Comparison of ENCODE assay signal across 18 mouse cellular contexts in the genomic region with DNA sequence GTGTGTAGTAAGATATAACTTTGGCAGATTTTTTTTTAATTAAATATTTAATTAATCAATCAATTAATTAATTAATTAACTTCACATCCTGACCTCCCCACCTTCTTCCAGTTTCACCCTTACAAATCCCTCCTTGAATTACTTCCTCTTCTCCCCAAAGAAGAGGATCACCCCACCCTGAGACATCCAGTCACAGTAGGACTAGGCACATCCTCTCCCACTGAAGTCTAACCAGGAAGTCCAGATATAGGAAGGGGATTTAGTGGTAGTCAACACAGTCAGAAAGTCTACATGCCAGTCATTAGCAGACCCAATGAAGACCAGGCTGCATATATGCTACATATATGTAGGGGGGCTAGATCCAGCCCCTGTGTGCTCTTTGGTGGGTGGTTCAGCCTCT.
DNase-seq lines count a peak whose midpoint lies in the region; ATAC-seq and TF ChIP-seq lines count a peak whose summit lies in the region.
"Had no signal": no experiment of that assay in that cellular context is flagged by ENCODE, and none has a peak within 500 bp of the region (broad histone marks: within the 10 kb centered on the region; RNA-seq: fewer than 3 reads in every experiment).

No protein-coding gene starts in this region.

- H3K9me3 ChIP-seq in forebrain, postnatal 0 days (ENCODE audit: low read length) = no peaks in the 10 kb centered on the region
- H3K9me3 ChIP-seq: embryonic facial prominence, embryonic 12.5 days; forebrain, embryonic 13.5 days; forebrain, embryonic 15.5 days had no signal

- no peaks in the 10 kb centered on the region for H3K36me3 ChIP-seq in macrophage (ENCODE audit: inconsistent target)
- H3K36me3 ChIP-seq in forebrain, postnatal 0 days (ENCODE audit: insufficient read depth) = no peaks in the 10 kb centered on the region
- H3K36me3 ChIP-seq: embryonic facial prominence, embryonic 12.5 days; forebrain, embryonic 15.5 days had no signal

- ATAC-seq in common myeloid progenitor, adult 5-6 weeks (replicated peaks; ENCODE audit: low read depth, poor library complexity, severe bottlenecking) = 0 out of 2 replicates have a peak, but pooled peaks have one; percentile 32
- ATAC-seq in megakaryocyte progenitor cell, adult 5-6 weeks (replicated peaks; ENCODE audit: poor library complexity) = peak; percentile 37; the same call in 1 of the 2 replicates
- no peak for ATAC-seq in activated CD4-positive, CD25-positive, alpha-beta regulatory T cell, adult 4 months
- ATAC-seq in forebrain, postnatal 0 days = no peak

- H3K9ac ChIP-seq in forebrain, postnatal 0 days = no peak overlapping the region
- H3K9ac ChIP-seq: embryonic facial prominence, embryonic 12.5 days; forebrain, embryonic 13.5 days; forebrain, embryonic 15.5 days had no signal

- no peak overlapping the region for H3K4me3 ChIP-seq in macrophage (ENCODE audit: inconsistent target)
- no peak overlapping the region for H3K4me3 ChIP-seq in forebrain, postnatal 0 days (ENCODE audit: low read depth, low read length)
- H3K4me3 ChIP-seq: embryonic facial prominence, embryonic 12.5 days; forebrain, embryonic 13.5 days; forebrain, embryonic 15.5 days had no signal

- no peaks in the 10 kb centered on the region for H3K79me2 ChIP-seq in macrophage (ENCODE audit: inconsistent target)

- H3K4me2 ChIP-seq in forebrain, postnatal 0 days (ENCODE audit: low read depth) = no peak overlapping the region
- H3K4me2 ChIP-seq: embryonic facial prominence, embryonic 12.5 days; forebrain, embryonic 13.5 days; forebrain, embryonic 15.5 days had no signal

- DNase-seq in 416B (ENCODE audit: low read depth) = peak; percentile 64
- DNase-seq in forebrain, postnatal 0 days = no peak
- DNase-seq in layer of hippocampus, postnatal 36 days = no peak
- DNase-seq: adrenal gland, adult 8-10 months; adrenal gland, postnatal 25 days; cerebellum, adult 11-12 months; cerebellum, adult 2 months; cerebellum, adult 9-10 months; cerebellum, postnatal 10 days; cerebellum, postnatal 25 days; embryo, embryonic 11 days had no signal

- TF ChIP-seq CTCF in forebrain, postnatal 0 days (IDR thresholded peaks at IDR 0.05; ENCODE audit: low read depth) = no peak

- no peaks in the 10 kb centered on the region for H3K27me3 ChIP-seq in forebrain, postnatal 0 days (ENCODE audit: insufficient read depth, low read length)
- H3K27me3 ChIP-seq: embryonic facial prominence, embryonic 12.5 days; forebrain, embryonic 13.5 days; forebrain, embryonic 15.5 days had no signal

- peak overlapping the region; percentile 58 for H3K27ac ChIP-seq in macrophage
- no peak overlapping the region for H3K27ac ChIP-seq in forebrain, postnatal 0 days (ENCODE audit: low read depth, low read length)
- H3K27ac ChIP-seq: embryonic facial prominence, embryonic 12.5 days; forebrain, embryonic 13.5 days; forebrain, embryonic 15.5 days had no signal

- no peaks in the 10 kb centered on the region for H3K4me1 ChIP-seq in forebrain, postnatal 0 days (ENCODE audit: insufficient read depth)
- H3K4me1 ChIP-seq: embryonic facial prominence, embryonic 12.5 days had no signal

Comparison
In these comparisons a context has a peak if more than half of its experiments do, and no peak if none do; other contexts are left out.
1. ATAC-seq: peak in common myeloid progenitor, adult 5-6 weeks (single experiment) and megakaryocyte progenitor cell, adult 5-6 weeks (single experiment); none in activated CD4-positive, CD25-positive, alpha-beta regulatory T cell, adult 4 months (single experiment) and forebrain, postnatal 0 days (single experiment).